Mouse (Mus musculus): ENCODE data around the gene Rpgrip1l.
A peak's percentile ranks its signal among the peaks of the same experiment; 100 is the strongest.

Gene Rpgrip1l

DNA sequence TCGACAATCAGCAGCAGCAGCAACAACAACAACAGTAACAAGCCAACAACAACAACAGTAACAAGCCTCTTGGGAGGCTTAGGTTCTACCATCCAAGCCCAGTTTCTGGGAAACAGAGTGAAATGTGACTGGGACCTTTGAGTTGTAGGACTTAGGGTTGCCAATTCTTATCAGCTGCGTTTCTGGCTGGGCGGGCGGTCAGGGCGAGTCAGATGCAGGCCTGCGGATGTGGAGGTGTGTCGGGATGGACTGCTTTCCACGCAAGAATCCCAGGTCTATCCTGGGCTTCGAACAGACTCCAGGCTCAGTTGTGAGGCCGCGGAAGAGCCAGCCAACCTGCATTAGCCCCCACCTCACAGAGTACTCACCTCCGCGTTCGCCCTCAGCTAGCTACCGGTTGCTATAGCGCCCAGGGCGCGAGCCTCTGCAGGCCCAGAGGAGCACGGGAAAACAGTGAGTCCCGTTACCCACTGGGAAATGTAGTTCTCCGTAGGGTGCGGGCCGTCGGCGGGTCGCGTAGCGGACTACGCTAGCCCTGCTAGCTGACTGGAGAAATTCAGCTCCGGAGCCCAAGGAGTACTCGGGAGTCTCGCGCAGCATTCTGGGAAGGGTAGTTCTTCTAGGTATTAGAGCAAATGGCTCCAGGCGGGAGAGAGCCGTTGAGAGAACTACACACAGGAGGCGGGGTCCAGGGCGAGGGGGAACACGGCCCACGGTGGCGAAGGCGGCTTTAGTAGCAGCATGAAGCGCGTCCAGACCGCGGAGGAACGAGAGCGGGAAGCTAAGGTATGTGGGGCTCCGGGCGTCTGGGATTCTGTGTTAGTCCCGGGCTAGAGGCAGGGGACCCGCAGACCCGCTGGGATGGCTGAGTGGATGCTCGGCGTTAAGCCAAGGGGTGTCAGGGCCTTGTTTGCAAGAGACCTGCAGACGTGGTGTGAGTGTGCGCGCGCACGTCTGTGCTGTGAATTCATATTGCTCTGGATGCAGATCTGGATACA lies at the start of gene Rpgrip1l, which contains the start of gene Fto:
Gene Rpgrip1l, minus strand, starts transcription at position 428 of the 998 bp plus-strand sequence.
Gene Fto, plus strand, starts transcription at position 691 of the 998 bp plus-strand sequence.
- DNase-seq (ENCODE audit: low spot score) = peak; percentile 98

DNA sequence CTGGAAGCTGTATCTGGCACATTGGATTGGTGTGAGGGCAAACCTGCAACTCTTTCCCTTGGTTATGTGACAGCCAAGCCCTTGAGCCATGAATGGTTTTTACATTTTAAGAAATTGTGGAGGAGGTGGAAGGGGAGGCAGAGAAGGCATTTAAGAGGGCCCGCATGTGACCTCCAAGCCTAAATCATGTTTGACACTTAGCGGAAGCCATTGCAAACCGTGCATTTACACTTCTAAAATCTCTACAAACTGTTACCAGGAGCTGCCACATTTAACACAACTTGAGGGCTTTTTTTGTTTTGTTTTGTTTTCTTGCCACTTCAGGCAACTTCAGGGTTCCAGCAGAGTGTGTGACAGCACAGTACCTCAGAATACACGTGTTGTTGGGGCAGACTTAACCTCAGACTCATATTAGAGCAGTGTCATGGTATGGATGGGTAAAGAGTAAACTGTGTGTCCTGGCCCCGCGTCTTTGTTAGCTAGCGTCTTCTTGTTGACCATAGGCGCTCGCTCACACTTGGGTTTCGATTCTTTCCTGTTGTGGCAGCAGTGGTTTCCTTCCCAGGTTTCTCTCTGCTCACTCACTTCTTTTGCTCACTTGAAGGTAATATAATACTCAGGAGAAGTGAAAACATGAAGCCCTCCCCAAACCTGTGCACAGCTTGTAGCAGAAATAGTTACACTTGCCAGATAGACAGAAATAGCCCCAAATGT lies 47.7 kb upstream of the Rpgrip1l start:
- no peak for DNase-seq (ENCODE audit: low spot score)

DNA sequence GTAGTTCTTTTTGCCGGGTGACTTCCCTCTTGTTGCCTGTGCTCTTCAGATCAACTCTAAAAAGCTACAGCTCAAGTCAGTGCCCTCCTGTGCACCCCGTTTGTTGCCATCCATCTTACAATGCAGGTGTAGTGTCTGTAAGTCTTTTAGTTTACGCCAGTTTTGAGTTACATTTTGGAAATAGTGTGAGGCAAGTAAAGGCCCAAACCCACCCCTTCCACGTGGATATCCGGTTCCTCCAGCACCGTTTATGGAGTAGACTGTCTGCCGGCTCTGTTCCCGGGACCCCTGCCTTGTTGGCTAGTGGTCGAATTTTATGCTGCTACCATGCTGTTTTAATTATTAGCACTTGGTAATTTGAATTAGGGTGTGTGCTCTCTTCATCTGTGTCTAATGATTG lies 46.4 kb upstream of the Rpgrip1l start:
- DNase-seq (ENCODE audit: low spot score) = no peak

GRCm38 (mm10) chr8:91358016-91358415 lies 45.0 kb upstream of the Rpgrip1l start:
- DNase-seq (ENCODE audit: low spot score) = no peak

GRCm38 (mm10) chr8:91357493-91358014 lies 44.5 kb upstream of the Rpgrip1l start:
- no peak for DNase-seq (ENCODE audit: low spot score)

DNA sequence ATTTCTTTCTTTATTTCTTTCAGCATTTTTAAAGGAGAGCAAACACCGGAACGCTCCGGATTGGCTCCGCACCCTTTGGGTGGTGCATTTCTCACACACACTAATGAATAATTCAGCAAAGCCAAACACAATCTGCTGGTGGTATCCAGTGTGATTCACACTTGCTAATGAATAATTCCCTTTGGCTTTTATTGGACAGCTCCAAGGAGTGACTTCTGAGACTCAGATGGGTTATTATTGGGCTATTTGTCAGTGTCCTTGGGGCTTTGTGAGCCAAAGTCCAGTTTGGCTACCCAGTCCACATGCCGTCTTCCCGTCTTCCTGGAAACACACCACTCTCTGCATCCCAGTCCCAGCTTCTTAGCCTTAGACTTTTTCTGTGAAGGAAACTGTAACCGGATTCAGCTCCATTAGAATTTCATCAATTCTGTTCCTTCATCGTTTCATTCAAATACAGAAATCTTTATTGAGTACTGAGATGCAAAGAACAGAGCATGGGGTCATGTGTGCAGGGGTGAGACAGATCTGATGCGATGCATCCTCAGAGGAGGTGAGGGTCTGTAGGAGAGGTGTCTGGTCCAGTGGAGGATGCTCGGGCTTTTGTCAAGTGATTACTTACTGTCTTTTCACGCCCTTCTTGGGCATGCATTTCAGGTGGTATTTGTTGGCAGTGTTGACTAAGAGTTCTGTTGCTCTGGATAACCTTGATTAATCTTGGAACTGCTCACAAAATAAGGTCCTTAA lies 43.1 kb upstream of the Rpgrip1l start:
- no peak for DNase-seq (ENCODE audit: low spot score)

DNA sequence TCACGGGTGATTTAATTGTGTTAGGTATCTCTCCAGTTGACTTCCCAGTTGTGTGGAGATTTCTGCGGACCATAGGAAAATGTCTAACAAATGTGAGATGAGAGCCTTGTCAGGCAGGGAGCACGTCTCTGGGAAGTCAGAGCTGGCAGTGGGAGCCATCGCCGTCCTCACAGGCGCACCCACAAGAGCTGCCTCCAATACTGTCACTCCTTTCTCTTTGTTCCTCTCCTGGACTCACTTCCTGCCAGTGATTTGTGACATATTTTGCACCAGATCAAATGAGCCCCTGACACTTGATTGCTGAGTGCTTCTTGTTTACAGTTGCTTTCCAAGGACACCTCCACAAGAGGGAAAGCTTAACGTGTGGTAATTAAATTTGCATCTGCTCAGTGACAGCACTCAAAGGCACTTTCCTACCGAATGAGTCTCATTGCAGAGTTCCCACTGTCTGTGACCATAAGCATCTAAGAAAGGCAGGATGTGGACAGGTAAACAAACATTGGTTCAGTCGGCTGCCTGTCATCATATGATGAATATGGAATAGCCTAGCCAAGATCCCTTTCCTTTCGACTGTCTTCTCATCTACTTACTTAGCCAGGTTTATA lies 42.3 kb upstream of the Rpgrip1l start:
- no peak for DNase-seq (ENCODE audit: low spot score)

DNA sequence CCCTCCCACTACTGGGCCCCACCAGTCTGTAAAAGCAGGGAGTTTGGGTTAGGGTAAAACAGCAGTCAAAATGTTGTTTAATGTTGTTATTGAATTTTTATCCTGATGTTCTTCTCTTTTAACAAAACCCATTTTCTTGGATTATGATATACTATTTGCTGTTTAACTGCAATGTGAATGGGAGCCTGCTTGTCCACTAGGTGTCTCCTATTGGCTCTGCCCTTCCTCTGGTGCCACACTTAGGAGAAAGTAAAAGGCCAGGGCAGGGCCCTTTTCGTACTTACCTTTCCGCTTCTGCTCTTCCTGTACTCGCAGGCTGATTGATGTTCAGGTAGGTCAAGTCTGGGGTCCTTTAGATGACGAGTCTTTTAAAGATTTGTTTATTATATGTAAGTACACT lies 40.8 kb upstream of the Rpgrip1l start:
- DNase-seq (ENCODE audit: low spot score) = no peak

DNA sequence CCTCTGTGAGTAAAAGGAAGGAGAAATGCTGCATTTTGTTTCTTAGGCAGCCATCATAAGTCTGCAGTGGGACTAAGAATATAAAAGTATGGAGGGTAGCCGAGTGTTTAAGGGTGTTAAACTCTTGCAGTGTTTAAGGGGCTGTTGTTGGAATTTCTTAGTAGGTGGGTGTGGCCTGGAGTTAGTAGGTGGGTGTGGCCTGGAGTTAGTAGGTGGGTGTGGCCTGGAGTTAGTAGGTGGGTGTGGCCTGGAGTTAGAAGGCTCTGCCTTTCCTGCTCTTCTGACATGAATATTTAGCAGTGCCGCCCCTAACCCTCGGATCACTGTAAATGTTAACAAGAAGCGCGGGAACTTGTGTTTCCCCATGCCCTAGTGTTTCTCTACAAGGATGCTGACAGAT lies 40.0 kb upstream of the Rpgrip1l start:
- DNase-seq (ENCODE audit: low spot score) = no peak

DNA sequence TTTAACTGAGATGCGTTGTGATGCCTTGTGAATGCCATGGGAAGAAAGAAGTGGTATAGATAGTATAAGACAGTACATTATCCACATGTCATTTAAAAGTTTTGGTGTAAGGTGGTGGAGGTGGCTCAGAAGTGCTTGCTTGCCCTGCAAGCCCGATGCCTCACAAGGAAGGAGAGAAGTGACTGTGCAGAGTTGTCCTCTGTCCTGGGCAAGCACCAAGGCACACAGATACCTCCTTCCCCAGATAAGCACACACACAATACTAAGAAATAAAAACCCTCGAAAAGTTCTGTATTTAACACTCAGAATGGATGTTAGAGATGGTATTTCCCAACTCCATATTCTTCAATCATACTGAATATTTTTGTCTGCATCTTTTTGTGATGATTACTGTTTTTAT lies 39.5 kb upstream of the Rpgrip1l start:
- DNase-seq (ENCODE audit: low spot score) = no peak

DNA sequence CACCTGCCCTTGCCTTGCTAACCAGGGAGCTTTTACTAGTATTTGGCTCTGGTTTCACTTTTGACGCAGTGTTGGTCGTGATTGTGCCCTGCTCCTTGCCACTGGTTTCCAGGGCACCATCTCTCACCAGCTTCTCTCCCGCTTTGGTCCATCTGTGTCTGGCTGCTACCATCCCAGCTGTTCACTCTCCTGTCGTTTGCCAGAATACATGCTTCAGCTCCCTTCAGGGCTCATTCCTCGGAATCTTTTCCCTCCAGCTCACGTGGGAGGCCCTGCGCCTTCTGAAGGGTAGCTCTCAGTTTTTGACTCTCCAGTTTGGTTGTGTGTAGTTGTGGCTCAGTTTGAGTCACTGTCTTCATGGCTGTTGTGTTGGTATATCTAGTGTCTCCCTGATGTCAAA lies 37.6 kb upstream of the Rpgrip1l start:
- DNase-seq (ENCODE audit: low spot score) = no peak

- DNase-seq (ENCODE audit: low spot score) = no peak
These were observed 36.8 kb upstream of the Rpgrip1l start for GRCm38 (mm10) chr8:91349816-91350215.

GRCm38 (mm10) chr8:91347595-91347994 lies 34.5 kb upstream of the Rpgrip1l start:
- no peak for DNase-seq (ENCODE audit: low spot score)

DNA sequence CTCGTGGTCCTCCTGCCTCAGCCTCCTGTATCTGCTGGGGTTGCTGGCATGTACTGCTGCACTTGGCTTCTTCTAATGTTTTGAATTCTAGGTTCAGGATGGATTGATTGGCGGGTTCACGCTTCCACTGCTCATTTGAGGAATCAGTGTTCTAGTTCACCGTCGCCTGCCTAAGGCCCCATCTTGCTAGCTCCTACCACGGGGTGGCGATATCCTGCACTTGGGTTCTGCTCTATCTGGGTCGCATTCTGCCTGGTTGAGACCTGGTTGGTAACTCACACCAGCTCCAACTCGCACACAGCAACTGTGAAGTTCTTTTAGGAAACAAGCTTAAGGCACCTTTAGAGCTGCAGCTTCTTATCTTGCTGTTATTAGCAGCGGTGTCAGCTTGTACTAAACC lies 34.1 kb upstream of the Rpgrip1l start:
- no peak for DNase-seq (ENCODE audit: low spot score)

DNA sequence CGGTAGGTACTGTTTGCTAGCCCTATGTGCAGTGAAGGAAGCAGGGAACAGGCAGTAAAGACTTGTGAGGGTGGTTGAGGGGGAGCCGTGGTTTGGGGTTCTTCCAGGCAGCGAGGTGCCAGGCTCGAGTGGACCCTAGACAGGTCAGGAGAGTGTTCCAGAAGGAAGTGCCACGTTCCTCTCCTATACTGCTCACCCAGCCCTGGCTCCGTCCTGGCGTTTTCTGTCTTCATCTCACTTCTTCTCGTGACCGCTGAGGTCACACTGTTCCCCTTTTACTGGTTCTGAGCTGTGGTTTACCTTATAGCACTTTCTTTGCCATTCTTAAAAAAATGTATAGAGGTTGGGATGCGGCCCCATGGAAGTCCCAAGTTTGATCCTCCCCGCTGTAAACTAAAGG lies 31.6 kb upstream of the Rpgrip1l start:
- no peak for DNase-seq (ENCODE audit: low spot score)

DNA sequence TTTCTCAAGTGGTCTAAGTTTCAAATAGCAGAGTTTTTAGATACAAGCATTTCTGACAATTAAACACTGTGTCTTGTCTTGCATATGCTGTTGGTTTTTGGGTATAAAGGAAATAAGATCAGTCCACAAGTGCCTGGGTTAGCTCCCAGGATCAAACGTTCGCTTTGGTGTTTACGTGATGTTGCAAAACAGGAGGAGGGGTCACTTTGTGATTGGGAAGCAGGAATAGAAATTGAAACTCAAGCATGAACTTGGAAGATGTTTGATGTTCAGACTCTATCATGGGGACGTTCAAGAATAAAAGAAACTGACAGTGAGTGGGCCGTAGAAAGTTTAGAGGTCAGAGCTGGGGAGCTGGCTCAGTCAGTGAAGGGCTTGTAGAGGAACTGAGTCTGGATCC lies 29.7 kb upstream of the Rpgrip1l start:
- DNase-seq (ENCODE audit: low spot score) = no peak

DNA sequence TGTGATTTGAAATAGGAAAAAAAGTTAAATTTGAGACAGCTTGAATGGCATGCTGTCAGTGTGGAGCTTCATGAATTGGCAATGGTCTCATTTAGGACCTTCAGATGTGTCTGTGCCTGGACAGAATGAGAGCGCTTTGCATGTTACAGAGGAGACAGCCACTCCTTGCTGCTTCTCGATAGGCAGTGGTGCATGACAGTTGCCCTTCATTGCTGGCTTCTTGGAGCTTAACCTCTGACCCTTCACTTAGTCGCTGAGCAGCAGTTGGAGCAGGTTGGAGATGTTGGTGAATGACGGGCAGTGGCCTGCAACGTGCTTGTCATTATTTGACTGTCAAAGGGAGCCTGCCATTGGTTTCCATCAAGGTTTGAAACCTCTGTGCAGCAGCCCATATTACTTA lies 29.1 kb upstream of the Rpgrip1l start:
- DNase-seq (ENCODE audit: low spot score) = no peak

- no peak for DNase-seq (ENCODE audit: low spot score)
These were observed 27.7 kb upstream of the Rpgrip1l start for GRCm38 (mm10) chr8:91340746-91341145.

DNA sequence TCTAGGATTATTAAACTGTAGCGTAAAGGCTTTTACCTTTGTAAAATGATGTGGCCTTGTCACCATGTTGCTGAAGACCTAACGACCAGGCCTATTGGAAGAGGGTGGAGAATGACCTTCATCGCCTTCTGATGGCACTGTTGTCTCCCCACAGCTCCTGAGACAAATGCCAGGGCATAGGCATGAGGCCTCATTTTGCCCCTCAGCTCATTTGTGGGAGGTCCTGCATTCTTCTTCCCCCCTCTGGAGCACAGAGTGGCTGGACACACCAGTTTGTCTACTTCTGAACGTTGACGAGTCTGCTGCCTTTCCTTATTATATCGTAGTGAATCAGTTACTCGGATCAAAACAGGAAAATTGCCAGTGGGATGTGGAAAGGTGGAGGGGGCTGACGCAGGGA lies 26.6 kb upstream of the Rpgrip1l start:
- no peak for DNase-seq (ENCODE audit: low spot score)

DNA sequence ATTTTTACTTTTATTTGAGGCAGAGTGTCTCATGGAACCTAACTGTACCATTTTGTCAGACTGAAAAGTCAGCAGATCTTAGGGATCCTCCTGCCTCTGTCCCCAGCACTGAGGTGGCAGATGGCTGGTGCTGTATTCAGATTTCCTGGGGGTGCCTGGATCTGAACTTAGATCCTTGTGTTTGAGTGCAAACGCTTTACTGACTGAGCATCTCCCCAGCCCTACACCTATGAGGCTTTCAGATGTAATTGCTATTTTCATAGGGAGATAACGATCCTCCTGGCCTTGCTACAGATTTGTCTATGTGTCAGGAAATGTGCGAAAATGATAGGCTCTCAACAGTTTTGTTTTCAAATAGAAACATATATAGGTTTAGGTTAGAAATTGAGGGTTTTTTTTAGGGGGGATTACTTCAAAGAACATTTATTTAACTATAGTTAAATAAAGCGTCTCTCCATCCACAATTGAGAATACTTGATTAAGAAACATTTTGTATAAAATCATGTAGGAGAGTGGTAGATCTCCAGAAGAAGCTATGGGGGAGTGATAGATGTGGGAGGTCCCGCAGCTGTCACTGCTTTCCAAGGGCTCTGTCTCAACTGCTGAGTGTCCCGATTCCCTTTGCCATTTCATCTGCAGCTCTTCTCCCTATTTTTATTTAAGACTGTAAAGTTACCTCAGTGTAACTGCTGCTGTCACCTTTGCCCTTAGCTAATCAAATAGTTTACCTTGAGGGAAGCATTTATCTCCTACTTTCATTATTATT lies 25.5 kb upstream of the Rpgrip1l start:
- DNase-seq (ENCODE audit: low spot score) = no peak

DNA sequence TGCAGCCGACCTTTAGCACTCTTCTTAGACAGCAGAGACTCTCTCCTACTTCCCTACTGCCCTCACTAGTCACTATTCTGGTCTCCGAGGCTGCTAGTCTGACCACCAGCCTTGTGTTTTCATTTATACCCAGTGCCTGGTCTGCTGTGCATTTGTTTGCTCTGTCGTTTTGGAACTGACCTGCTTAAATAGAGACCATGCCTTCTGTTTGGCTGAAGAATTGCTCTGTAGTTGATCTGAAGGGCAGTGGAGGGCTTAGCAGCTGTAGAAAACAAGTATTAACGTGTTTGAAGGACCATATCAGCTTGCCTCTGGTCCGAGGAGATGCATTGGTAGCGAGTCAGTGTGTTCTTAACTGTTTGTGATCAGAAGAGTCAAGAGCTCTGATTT lies 16.4 kb upstream of the Rpgrip1l start:
- no peak for DNase-seq (ENCODE audit: low spot score)

All from layer of hippocampus, adult 11-12 months (tissue).